Mouse (Mus musculus): ENCODE measurements around the gene Spn. TPM values are rescaled to one million over a fixed set of nuclear protein-coding genes. Genes with fewer than 3 reads are reported as not detected.
A peak's percentile ranks its signal among the peaks of the same experiment; 100 is the strongest.

Gene Spn
- polyA plus RNA-seq, 1 experiment, result 0.10 TPM

- DNase-seq (ENCODE audit: low read depth), result no peak
- no peak for TF ChIP-seq CTCF (IDR thresholded peaks at IDR 0.05; ENCODE audit: borderline replicate concordance, extremely low read depth, insufficient read depth, insufficient read length)
- TF ChIP-seq POLR2A (IDR thresholded peaks at IDR 0.05; ENCODE audit: borderline replicate concordance, extremely low read depth, insufficient read depth, insufficient read length, poor library complexity, severe bottlenecking), result no peak
These were observed 35.5 kb downstream of the Spn start for GRCm38 (mm10) chr7:127102148-127102547.

- DNase-seq (ENCODE audit: low read depth), result no peak
- TF ChIP-seq POLR2A (IDR thresholded peaks at IDR 0.05; ENCODE audit: borderline replicate concordance, extremely low read depth, insufficient read depth, insufficient read length, poor library complexity, severe bottlenecking) (no peak), CTCF (IDR thresholded peaks at IDR 0.05; ENCODE audit: borderline replicate concordance, extremely low read depth, insufficient read depth, insufficient read length) (no peak)
These were observed 36.1 kb downstream of the Spn start for GRCm38 (mm10) chr7:127101451-127102016.

GRCm38 (mm10) chr7:127099528-127099927, 38.1 kb downstream of the Spn start:
- no peak for TF ChIP-seq CTCF (IDR thresholded peaks at IDR 0.05; ENCODE audit: borderline replicate concordance, extremely low read depth, insufficient read depth, insufficient read length)
- no peak for TF ChIP-seq POLR2A (IDR thresholded peaks at IDR 0.05; ENCODE audit: borderline replicate concordance, extremely low read depth, insufficient read depth, insufficient read length, poor library complexity, severe bottlenecking)
- no peak for DNase-seq (ENCODE audit: low read depth)

DNA sequence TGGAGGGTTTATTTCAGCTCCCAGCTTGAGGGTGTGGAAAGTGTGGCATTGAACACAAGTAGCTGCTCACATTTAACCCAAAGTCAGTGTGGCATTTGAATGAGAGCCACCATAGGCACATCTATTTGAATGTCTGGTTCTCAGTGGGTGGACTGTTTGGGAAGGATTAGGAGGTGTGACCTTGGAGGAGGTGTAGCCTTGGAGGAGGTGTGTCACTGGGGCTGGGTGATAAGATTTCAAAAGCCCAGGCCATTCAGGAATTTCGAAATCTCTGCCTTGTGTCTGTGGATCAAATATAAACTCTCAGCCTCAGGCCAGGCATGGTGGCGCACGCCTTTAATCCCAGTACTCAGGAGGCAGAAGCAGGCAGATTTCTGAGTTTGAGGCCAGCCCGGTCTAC, 38.7 kb downstream of the Spn start:
- no peak for TF ChIP-seq CTCF (IDR thresholded peaks at IDR 0.05; ENCODE audit: borderline replicate concordance, extremely low read depth, insufficient read depth, insufficient read length)
- TF ChIP-seq POLR2A (IDR thresholded peaks at IDR 0.05; ENCODE audit: borderline replicate concordance, extremely low read depth, insufficient read depth, insufficient read length, poor library complexity, severe bottlenecking), result no peak
- no peak for DNase-seq (ENCODE audit: low read depth)

- DNase-seq (ENCODE audit: low read depth), result no peak
- TF ChIP-seq POLR2A (IDR thresholded peaks at IDR 0.05; ENCODE audit: borderline replicate concordance, extremely low read depth, insufficient read depth, insufficient read length, poor library complexity, severe bottlenecking) (no peak), CTCF (IDR thresholded peaks at IDR 0.05; ENCODE audit: borderline replicate concordance, extremely low read depth, insufficient read depth, insufficient read length) (no peak)
These were observed 39.1 kb downstream of the Spn start for GRCm38 (mm10) chr7:127098521-127098920.

DNA sequence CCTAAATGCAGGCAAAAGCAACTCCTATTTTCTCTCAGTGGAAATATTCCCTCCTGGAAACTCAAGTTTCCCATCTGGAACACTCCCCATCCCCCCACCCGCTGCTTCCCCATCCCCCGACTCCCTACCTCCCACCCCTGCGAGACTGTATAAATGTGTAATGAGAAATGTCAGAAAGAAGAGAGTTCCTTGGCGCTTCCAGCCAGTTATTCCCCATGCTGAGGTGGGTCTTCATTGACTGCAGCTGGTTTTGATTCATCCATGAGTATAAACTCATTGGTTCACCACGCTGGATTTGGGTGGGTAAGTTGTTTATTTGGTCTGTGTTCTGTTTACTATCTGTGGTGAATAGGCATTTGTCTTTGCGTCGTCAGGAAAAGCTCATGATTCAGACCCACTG, 41.2 kb downstream of the Spn start:
- TF ChIP-seq CTCF (IDR thresholded peaks at IDR 0.05; ENCODE audit: borderline replicate concordance, extremely low read depth, insufficient read depth, insufficient read length) (no peak), POLR2A (IDR thresholded peaks at IDR 0.05; ENCODE audit: borderline replicate concordance, extremely low read depth, insufficient read depth, insufficient read length, poor library complexity, severe bottlenecking) (no peak)
- DNase-seq (ENCODE audit: low read depth), result no peak

DNA sequence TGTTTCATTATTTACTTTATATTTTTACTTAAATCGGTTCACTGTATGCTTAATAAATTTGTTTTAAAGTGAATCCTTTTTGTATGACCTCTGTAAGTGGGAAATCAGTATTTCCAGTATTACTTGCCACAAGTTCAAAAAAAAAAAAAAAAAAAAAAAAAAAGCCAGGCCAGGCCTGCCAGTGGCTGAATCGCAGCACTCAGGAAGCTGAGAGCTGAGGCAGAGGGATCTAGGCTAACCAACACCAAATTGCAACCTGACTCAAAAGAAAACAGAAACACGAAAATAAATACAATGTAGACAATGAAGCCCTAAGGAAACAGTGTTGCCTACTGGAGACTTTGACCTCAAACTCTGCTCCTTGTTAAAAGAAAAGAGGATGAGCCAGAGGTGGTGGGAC, 43.7 kb downstream of the Spn start:
- no peak for DNase-seq (ENCODE audit: low read depth)
- TF ChIP-seq CTCF (IDR thresholded peaks at IDR 0.05; ENCODE audit: borderline replicate concordance, extremely low read depth, insufficient read depth, insufficient read length) (no peak), POLR2A (IDR thresholded peaks at IDR 0.05; ENCODE audit: borderline replicate concordance, extremely low read depth, insufficient read depth, insufficient read length, poor library complexity, severe bottlenecking) (no peak)

- no peak for TF ChIP-seq POLR2A (IDR thresholded peaks at IDR 0.05; ENCODE audit: borderline replicate concordance, extremely low read depth, insufficient read depth, insufficient read length, poor library complexity, severe bottlenecking)
- no peak for TF ChIP-seq CTCF (IDR thresholded peaks at IDR 0.05; ENCODE audit: borderline replicate concordance, extremely low read depth, insufficient read depth, insufficient read length)
- DNase-seq (ENCODE audit: low read depth), result no peak
These were observed 46.3 kb downstream of the Spn start, which contains the start of gene AI467606 for GRCm38 (mm10) chr7:127091114-127091896. Gene AI467606 (plus strand): TSS chr7:127091359.

GRCm38 (mm10) chr7:127090154-127091113, 47.2 kb downstream of the Spn start:
- no peak for DNase-seq (ENCODE audit: low read depth)
- no peak for TF ChIP-seq POLR2A (IDR thresholded peaks at IDR 0.05; ENCODE audit: borderline replicate concordance, extremely low read depth, insufficient read depth, insufficient read length, poor library complexity, severe bottlenecking)

DNA sequence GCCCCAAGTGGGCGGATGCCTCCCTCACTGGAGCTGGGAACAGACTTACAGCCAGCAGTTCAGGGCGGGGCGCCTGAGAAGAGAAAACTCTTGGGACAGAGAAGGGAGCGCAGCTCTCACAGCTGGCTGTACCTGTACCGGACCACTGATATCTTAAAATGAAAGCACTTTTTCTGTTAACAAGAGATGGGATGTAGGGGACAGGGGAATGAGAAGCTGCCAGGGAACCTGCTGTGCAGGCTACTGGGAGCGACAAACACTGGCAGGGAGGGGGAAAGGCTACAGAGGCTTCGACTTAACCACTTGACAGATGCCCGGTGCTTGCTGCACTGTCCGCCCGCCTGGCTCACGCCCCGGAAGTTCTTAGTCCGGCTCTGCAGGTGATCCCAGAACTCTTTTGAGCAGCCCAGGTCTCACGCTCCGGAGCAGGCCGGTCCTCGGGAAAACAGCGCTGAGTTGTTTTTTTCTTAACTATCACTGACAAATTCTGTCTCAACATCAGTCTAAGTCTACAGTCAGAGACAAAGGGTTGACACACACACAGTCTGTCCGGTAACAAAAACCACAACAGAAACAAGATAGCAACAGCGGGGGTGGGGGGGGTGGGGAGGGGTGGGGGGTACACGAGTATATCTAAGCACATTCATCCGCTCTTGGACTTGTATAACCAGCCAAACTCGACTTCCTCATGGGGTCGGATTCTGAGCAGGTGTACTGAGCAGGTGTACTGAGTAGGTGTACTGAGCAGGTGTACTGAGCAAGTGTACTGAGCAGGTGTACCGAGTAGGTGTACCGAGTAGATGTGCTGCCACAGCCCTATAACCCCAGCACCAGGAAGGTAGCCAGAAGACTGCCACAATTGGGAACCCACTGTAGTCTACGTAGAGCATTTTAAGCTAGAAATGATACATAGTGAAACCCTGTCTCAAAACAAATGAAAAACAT, 48.5 kb downstream of the Spn start:
- DNase-seq (ENCODE audit: low read depth), result peak; percentile 19
- TF ChIP-seq CTCF (IDR thresholded peaks at IDR 0.05; ENCODE audit: borderline replicate concordance, extremely low read depth, insufficient read depth, insufficient read length) (no peak), POLR2A (IDR thresholded peaks at IDR 0.05; ENCODE audit: borderline replicate concordance, extremely low read depth, insufficient read depth, insufficient read length, poor library complexity, severe bottlenecking) (no peak)
